Mouse (Mus musculus) lung, postnatal 0 days (tissue): ENCODE measurements at regions not wholly inside any gene's neighbourhood (a gene's known extent, or its start where the extent isn't known, plus 50 kb on each side); places are given as distances from the start of the nearest gene placed in this dataset.

ENCODE experiments used
- CTCF ChIP-seq: IDR thresholded peaks from 2 replicates; pipeline ENCODE4 v1.5.1; 2016; ENCODE audit warnings: antibody characterized with exemption, mild to moderate bottlenecking
- EP300 ChIP-seq: IDR thresholded peaks from 2 replicates; pipeline ENCODE4 v1.6.1; 2016; ENCODE audit warnings: antibody characterized with exemption, mild to moderate bottlenecking, control low read depth

DNA sequence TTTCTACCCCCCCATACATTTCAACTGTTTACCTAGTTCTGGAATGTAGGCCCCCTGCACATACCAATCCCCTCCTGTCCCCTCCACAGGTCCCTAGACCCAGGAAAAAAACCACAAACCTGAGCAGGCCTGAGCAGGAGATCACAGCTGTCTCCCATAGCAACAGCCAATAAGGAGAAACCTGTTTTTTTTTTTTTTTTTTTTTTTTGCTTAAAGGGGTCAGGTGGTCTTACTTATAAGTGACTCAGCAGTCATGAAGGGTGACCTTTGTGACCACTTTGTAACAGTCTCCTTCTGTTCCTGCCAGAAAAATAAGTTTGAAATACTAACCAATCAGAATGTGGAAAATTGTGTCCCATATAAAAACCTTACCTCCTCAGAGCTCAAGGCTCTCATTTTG lies 299.9 kb upstream of the Camk1g start:
- TF ChIP-seq CTCF = no peak
- TF ChIP-seq EP300 = no peak
